Mouse (Mus musculus) heart, adult 2 months (tissue): ENCODE measurements at regions not wholly inside any gene's neighbourhood (a gene's known extent, or its start where the extent isn't known, plus 50 kb on each side); places are given as distances from the start of the nearest gene placed in this dataset.

ENCODE experiments used
- CTCF ChIP-seq: fragments of 200-600 bp; IDR thresholded peaks from 2 replicates; pipeline ENCODE4 v1.8.1; 2022; ENCODE audit warnings: antibody characterized with exemption, mild to moderate bottlenecking, moderate library complexity
- POLR2A ChIP-seq: fragments of 200-500 bp; IDR thresholded peaks from 2 replicates; pipeline ENCODE4 v1.6.1; 2011; ENCODE audit warnings: mild to moderate bottlenecking, low read depth, low read length, control low read depth; ENCODE audit not compliant: insufficient read depth

DNA sequence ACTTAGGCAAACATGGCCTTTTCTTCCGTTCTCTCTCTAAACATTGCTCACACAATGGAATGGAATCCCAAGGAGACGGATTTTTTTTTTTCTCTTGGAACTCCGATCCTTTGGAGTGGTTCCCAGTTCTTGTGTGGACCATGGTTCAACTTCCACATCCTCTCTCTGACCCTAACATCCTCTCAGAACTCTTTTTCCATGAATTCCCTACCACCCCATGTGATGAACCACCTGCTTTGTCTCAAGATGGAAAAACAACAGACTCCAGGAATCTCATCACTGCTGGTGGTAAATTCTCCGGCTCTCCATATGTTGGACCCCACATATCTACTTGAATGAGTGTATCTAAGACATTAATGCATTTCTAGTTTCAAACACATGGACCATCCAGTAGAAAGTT is 77.7 kb downstream of the Trib2 start:
- TF ChIP-seq CTCF (no peak), POLR2A (no peak)
